Mouse (Mus musculus): ENCODE measurements at regions not wholly inside any gene's neighbourhood (a gene's known extent, or its start where the extent isn't known, plus 50 kb on each side); places are given as distances from the start of the nearest gene placed in this dataset.

DNA sequence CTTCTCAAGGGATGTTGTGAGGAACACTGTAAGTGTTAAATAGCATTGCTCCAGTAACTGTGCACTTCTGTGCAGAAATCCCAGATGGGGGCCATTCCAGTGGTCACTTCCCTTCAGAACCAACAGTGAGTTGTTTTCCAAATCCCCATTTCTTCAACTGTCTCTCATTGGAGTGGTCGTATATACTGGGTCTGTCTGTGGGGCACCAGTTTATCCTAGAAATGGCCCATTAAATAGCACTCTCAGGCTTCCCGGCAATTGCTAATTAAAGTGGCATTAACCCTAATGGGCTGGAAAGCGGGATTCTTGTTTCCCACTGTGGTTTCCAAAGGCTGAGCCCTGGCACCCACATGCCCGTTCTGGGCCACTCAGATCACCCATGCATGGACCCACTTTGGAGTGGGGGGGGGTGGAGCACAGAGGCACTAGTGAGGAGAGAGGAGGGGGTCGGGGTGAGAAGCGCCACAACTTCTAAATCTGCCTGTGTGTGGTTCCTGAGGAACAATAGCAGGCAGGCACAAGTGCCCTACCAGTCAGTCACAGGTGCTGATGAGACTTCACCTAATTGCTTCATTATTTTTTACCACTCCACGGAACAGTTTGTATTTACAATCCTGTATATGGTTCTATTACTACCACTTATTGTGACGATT lies 78.1 kb downstream of the Fam204a start:
- no peak for ATAC-seq (ENCODE audit: poor library complexity, severe bottlenecking)

- ATAC-seq (ENCODE audit: poor library complexity, severe bottlenecking) = no peak
Observed at GRCm38 (mm10) chr19:60146451-60147190, 79.9 kb downstream of the Fam204a start.

DNA sequence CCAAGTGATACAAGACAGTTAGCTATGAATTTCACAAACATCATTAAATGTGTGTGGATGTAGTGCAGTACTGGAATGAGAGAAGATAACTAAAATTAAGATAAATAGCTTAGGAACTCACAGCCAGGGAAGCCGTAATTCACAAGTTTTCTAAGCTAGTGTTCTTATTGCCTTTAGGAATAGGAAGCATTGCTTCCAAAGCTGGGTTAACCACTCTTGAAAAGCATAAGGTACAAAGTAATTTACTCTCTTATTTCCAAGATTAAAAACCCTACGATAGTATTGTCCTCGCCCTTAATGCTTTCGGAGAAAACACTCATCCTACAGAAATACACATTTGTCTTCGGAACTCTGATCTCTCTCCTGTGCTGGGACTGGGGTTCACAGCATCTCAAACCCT lies 81.3 kb downstream of the Fam204a start:
- ATAC-seq (ENCODE audit: poor library complexity, severe bottlenecking) = no peak

GRCm38 (mm10) chr19:60144336-60144989 lies 82.0 kb downstream of the Fam204a start:
- ATAC-seq (ENCODE audit: poor library complexity, severe bottlenecking) = peak; percentile 99

GRCm38 (mm10) chr19:60138881-60139280 lies 87.6 kb downstream of the Fam204a start:
- ATAC-seq (ENCODE audit: poor library complexity, severe bottlenecking) = no peak

GRCm38 (mm10) chr19:60136491-60136890 lies 90.0 kb downstream of the Fam204a start:
- ATAC-seq (ENCODE audit: poor library complexity, severe bottlenecking) = no peak

DNA sequence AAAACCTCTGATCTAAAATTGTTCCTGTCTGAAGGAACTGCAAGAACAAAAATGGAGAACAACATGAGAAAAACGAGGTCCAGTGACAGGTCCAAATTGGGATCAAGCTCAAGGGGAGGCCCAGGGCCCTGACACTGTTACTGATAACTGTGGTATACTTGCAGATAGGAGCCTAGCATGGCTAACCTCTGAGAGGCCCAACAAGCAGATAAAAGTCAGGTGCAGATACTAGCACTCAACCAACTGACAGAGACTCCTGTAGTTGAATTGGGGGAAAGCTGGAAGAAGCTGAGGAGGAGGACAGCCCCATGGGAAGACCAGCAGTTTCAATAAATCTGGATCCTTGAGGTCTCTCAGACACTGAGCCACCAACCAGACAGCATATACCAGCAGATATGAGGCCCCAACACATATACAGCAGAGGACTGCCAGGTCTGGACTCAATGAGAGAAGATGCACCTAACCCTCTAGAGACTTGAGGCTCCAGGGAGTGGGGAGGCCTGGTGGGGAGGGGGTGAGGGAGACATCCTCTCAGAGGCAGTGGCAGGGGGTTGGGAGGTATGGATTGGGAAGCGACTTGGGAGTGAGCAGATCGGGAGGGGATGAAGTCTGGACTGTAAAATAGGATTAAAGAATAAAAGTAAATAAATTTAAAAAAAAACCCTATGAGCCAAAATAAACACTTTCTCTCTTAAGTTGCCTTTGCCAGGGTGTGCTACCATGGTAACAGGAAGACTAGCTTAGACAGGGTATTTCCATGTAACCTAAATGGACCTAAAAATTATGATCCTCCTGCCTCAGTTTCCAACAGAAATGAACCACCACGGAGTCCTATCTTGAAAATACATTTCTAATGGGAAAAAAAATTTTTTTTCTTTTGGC lies 91.8 kb downstream of the Fam204a start:
- no peak for ATAC-seq (ENCODE audit: poor library complexity, severe bottlenecking)

DNA sequence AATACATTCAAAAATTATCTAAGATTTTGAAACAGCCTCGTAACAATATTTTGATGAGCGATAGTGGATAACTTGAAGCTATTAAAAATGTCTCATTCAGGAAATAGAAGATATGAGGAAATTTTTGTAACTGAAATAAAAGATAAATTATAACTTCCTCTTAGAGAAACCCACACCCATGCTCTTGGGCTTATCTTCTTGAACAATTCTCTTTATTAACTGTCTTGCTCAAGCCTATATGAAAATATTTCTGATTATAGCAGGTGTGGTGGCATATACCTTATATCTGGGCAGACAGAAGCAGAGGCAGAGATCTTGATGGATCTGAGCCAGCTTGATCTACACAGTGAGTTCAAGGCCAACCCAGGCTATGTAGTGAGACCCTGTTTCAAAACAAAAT lies 96.9 kb downstream of the Fam204a start:
- ATAC-seq (ENCODE audit: poor library complexity, severe bottlenecking) = peak; percentile 21; the same call in 1 of the 2 replicates

DNA sequence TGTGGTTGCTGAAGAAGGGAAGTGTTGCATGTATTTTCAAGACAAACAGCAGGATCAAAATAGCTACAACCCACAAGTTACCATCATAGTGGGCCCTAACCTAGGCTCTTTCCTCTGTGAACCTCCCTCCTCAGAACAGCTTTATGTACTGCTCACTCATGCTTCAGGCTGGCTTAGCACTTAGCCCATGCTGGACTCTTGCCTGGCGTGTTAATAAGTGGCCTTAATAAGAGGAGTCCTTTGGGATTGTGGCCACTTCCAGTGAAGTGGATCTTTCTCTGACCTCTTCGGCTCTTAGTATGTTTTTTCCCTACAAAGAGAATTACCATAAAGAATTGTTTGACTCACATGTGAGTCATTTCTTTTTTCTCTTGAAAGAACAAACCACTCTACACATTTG lies 101.9 kb downstream of the Fam204a start:
- ATAC-seq (ENCODE audit: poor library complexity, severe bottlenecking) = no peak

- no peak for ATAC-seq (ENCODE audit: poor library complexity, severe bottlenecking)
Observed at GRCm38 (mm10) chr19:60120917-60121316, 105.6 kb downstream of the Fam204a start.

- ATAC-seq (ENCODE audit: poor library complexity, severe bottlenecking) = no peak
Observed at GRCm38 (mm10) chr19:60119051-60119450, 107.5 kb downstream of the Fam204a start.

DNA sequence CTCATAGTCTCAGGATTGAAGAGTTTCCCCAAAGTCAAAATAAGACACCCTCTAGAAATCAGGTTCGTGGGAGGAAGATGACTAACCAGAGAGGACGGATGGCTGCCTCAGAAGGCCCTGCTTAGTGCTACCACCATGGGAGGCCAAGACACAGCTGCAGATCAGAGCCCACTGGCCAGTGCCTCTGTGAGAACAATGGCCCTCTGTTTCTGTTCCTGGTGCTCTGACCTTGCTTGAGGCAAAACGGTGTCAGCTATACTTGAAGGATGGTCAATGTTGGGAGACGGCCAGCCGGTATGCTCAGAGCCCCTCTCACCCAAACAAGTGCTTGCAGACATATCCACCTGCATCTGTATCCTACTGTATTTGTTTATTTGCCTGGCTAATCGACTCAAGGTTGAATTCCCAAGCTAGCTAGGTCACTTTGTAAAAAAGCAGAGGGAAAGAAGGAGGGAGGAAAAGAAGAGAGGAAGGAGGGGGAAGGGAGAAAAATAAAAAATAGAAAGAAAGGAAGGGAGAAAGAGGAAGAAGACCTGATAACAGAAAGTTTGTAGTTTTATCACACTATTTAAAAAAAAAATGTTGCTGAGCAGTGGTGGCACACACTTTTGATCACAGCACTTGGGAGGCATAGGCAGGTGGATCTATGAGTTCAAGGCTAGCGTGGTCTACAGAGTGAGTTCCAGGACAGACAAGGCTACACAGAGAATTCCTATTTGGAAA lies 112.7 kb downstream of the Fam204a start:
- ATAC-seq (ENCODE audit: poor library complexity, severe bottlenecking) = no peak

DNA sequence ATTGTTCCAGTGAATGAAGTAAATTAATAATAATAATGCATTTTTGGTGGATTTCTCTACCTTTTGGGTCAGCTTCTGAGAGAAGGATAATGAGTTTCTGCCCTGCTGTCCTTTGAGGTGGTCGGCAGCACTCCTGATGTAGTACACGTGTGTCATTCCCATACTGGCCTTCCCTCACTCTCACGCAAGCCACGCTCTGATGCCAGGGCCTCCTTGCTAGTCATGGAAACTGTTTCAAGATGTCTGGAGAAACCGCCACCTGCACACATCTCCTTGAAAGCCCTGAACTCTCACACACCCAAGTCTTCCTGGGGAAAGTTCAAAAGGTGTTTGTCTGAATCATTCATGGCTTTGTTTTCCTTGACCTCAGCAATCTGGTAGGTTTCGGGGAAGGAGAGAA lies 116.2 kb downstream of the Fam204a start:
- ATAC-seq (ENCODE audit: poor library complexity, severe bottlenecking) = no peak

- no peak for ATAC-seq (ENCODE audit: poor library complexity, severe bottlenecking)
Observed at GRCm38 (mm10) chr19:60109488-60109887, 117.0 kb downstream of the Fam204a start.

GRCm38 (mm10) chr19:60097915-60098314 lies 128.6 kb downstream of the Fam204a start:
- ATAC-seq (ENCODE audit: poor library complexity, severe bottlenecking) = no peak

DNA sequence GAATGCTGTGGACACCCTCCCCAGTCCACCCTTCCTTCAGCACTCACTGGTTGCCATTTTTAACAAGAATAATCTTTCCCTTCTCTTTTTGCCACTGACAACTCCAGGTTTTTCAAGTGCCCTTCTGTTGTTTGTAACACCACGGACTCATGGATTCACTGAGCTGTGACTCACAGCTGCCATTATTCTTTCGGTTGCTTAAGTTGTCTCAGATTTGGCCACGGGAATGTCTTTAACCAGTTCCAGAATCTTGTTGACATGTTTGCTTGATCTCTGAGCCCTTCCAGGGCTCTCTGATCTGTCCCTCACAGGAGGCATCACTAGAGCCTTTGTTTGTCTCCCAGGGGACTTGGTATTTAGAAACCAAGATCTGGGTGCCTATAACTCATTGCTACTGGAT lies 131.5 kb upstream of the Rab11fip2 start:
- no peak for ATAC-seq (ENCODE audit: poor library complexity, severe bottlenecking)

- ATAC-seq (ENCODE audit: poor library complexity, severe bottlenecking) = no peak
Observed at GRCm38 (mm10) chr19:60073328-60073727, 129.9 kb upstream of the Rab11fip2 start.

DNA sequence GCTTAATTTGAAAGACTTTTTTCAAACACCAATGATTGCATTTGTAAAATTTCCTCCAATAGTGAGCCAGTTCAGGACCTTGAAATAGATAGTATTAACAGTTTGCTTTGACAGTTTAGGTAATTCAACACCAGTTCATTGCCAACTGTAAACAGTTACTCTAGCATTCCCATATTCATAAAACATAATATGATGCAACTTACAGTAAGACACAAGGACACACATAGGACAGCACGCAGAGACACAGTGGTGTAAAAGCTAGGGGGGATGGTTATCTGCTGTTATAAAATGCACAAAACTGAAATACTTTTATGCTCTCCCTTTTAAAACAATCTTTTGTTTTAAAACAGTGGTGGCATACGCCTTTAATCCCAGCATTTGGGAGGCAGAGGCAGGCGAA lies 122.7 kb upstream of the Rab11fip2 start:
- ATAC-seq (ENCODE audit: poor library complexity, severe bottlenecking) = no peak

GRCm38 (mm10) chr19:60055121-60055874 lies 111.8 kb upstream of the Rab11fip2 start:
- ATAC-seq (ENCODE audit: poor library complexity, severe bottlenecking) = no peak

- no peak for ATAC-seq (ENCODE audit: poor library complexity, severe bottlenecking)
Observed at GRCm38 (mm10) chr19:60051151-60051550, 107.7 kb upstream of the Rab11fip2 start.
